Mouse (Mus musculus) activated CD4-positive, CD25-positive, alpha-beta regulatory T cell, adult 4 months (primary cell): ENCODE measurements around the gene Fam57a. TPM values are rescaled to one million over a fixed set of nuclear protein-coding genes. Genes with fewer than 3 reads are reported as not detected.
A peak's percentile ranks its signal among the peaks of the same experiment; 100 is the strongest.

Experiments
- ATAC-seq: one replicate; pipeline ENCODE4 v1.8.0; 2017
- polyA plus RNA-seq, 2 experiments: library from polyadenylated mRNA; unstranded; fragments of 100-300 nt; shearing (Covaris generic); gene quantifications; one replicate each; pipeline ENCODE4 v1.2.1; 2017

Fam57a gene
- 1 to 10 TPM; 4.1 to 4.9 TPM for polyA plus RNA-seq

- peak; percentile 83 for ATAC-seq
Observed at GRCm38 (mm10) chr11:76179495-76180145, at the start of gene Fam57a, which contains the start of gene Vps53. Gene Fam57a, plus strand, starts transcription at chr11:76179671. Gene Vps53, minus strand, starts transcription at chr11:76179647.

GRCm38 (mm10) chr11:76130859-76131258, 48.6 kb upstream of the Fam57a start:
- ATAC-seq = no peak

- no peak for ATAC-seq
Observed at GRCm38 (mm10) chr11:76135641-76136437, 43.6 kb upstream of the Fam57a start.

- ATAC-seq = no peak
Observed at GRCm38 (mm10) chr11:76137996-76138395, 41.5 kb upstream of the Fam57a start.

GRCm38 (mm10) chr11:76144386-76144785, 35.1 kb upstream of the Fam57a start:
- no peak for ATAC-seq

GRCm38 (mm10) chr11:76145169-76145568, 34.3 kb upstream of the Fam57a start:
- ATAC-seq = no peak

- ATAC-seq = no peak
Observed at GRCm38 (mm10) chr11:76146187-76147010, 33.1 kb upstream of the Fam57a start.

GRCm38 (mm10) chr11:76148055-76149008, 31.1 kb upstream of the Fam57a start:
- ATAC-seq = no peak

- no peak for ATAC-seq
Observed at GRCm38 (mm10) chr11:76150980-76151379, 28.5 kb upstream of the Fam57a start.

- ATAC-seq = no peak
Observed at GRCm38 (mm10) chr11:76153236-76153951, 26.1 kb upstream of the Fam57a start.

- no peak for ATAC-seq
Observed at GRCm38 (mm10) chr11:76154200-76154599, 25.3 kb upstream of the Fam57a start.

- ATAC-seq = no peak
Observed at GRCm38 (mm10) chr11:76154861-76155260, 24.6 kb upstream of the Fam57a start.

GRCm38 (mm10) chr11:76158375-76158774, 21.1 kb upstream of the Fam57a start:
- ATAC-seq = no peak

GRCm38 (mm10) chr11:76160251-76160650, 19.2 kb upstream of the Fam57a start:
- no peak for ATAC-seq

GRCm38 (mm10) chr11:76166657-76167056, 12.8 kb upstream of the Fam57a start:
- no peak for ATAC-seq

- no peak for ATAC-seq
Observed at GRCm38 (mm10) chr11:76167079-76167765, 12.2 kb upstream of the Fam57a start.

GRCm38 (mm10) chr11:76168976-76169375, 10.5 kb upstream of the Fam57a start:
- no peak for ATAC-seq

GRCm38 (mm10) chr11:76170207-76170606, 9.3 kb upstream of the Fam57a start:
- no peak for ATAC-seq

- peak; percentile 82 for ATAC-seq
Observed at GRCm38 (mm10) chr11:76178726-76179494, 561 bp upstream of the Fam57a start.

- no peak for ATAC-seq
Observed at GRCm38 (mm10) chr11:76180146-76180540, 672 bp downstream of the Fam57a start.
